Mouse (Mus musculus) liver, postnatal 0 days (tissue): ENCODE data around the gene Mtcl1.

ENCODE experiments used
- CTCF ChIP-seq: sonication (generic); IDR thresholded peaks from 2 replicates; pipeline ENCODE4 v1.5.1; 2016; ENCODE audit warnings: antibody characterized with exemption, low read depth
- EP300 ChIP-seq: IDR thresholded peaks from 2 replicates; pipeline ENCODE4 v1.6.1; 2016; ENCODE audit warnings: antibody characterized with exemption, low read depth, mild to moderate bottlenecking

- TF ChIP-seq EP300 (no peak), CTCF (no peak)
Measured at GRCm38 (mm10) chr17:66414331-66414730, 35.2 kb downstream of the Mtcl1 start.
